Mouse (Mus musculus): ENCODE data around the gene Glod4. TPM values are rescaled to one million over a fixed set of nuclear protein-coding genes. Genes with fewer than 3 reads are reported as not detected.
A peak's percentile ranks its signal among the peaks of the same experiment; 100 is the strongest.

Glod4 gene
- total RNA-seq, 2 experiments from 2014 or later = 85.0 to 87.2 TPM

GRCm38 (mm10) chr11:76148055-76149008 is 95.2 kb downstream of the Glod4 start:
- no peak for DNase-seq

GRCm38 (mm10) chr11:76146187-76147010 is 97.1 kb downstream of the Glod4 start:
- DNase-seq = no peak

GRCm38 (mm10) chr11:76145169-76145568 is 98.4 kb downstream of the Glod4 start:
- DNase-seq = no peak

GRCm38 (mm10) chr11:76144386-76144785 is 99.1 kb downstream of the Glod4 start:
- DNase-seq = no peak

- DNase-seq = peak; percentile 27 to 32
These were observed 105.5 kb downstream of the Glod4 start for GRCm38 (mm10) chr11:76137996-76138395.

GRCm38 (mm10) chr11:76135641-76136437 is 107.7 kb downstream of the Glod4 start:
- peak; percentile 60 to 69 for DNase-seq

GRCm38 (mm10) chr11:76130859-76131258 is 112.7 kb downstream of the Glod4 start:
- peak; percentile 15 to 34 for DNase-seq

GRCm38 (mm10) chr11:76125386-76125785 is 118.1 kb downstream of the Glod4 start:
- DNase-seq = no peak

- DNase-seq = no peak
These were observed 120.0 kb downstream of the Glod4 start for GRCm38 (mm10) chr11:76123517-76123916.

- no peak for DNase-seq
These were observed 121.0 kb downstream of the Glod4 start for GRCm38 (mm10) chr11:76122571-76122970.

GRCm38 (mm10) chr11:76121086-76121485 is 122.4 kb downstream of the Glod4 start:
- no peak for DNase-seq

- no peak for DNase-seq
These were observed 123.1 kb downstream of the Glod4 start for GRCm38 (mm10) chr11:76120407-76120901.

- no peak for DNase-seq
These were observed 133.1 kb downstream of the Glod4 start for GRCm38 (mm10) chr11:76110416-76110815.

GRCm38 (mm10) chr11:76106551-76107496 is 136.7 kb downstream of the Glod4 start:
- no peak for DNase-seq

- DNase-seq = no peak
These were observed 142.4 kb downstream of the Glod4 start for GRCm38 (mm10) chr11:76101154-76101553.

GRCm38 (mm10) chr11:76099193-76099975 is 144.1 kb downstream of the Glod4 start:
- peak; percentile 41 to 45 for DNase-seq

- DNase-seq = no peak
These were observed 149.9 kb downstream of the Glod4 start for GRCm38 (mm10) chr11:76093610-76094009.

GRCm38 (mm10) chr11:76089776-76090175 is 153.7 kb downstream of the Glod4 start:
- DNase-seq = peak; percentile 90 to 92

- DNase-seq = no peak
These were observed 155.0 kb downstream of the Glod4 start for GRCm38 (mm10) chr11:76088506-76088905.

All from adrenal gland, postnatal 36 days (tissue).